Mouse (Mus musculus) induced T-regulatory cell, adult 2 months (primary cell): ENCODE results near the gene Chtop.

Source experiments
- DNase-seq: peaks from one replicate; pipeline ENCODE4 v3.0.0-alpha.2; 2012; ENCODE audit warnings: low read depth

The Chtop gene

GRCm38 (mm10) chr3:90464552-90465080 is 44.7 kb downstream of the Chtop start:
- no peak for DNase-seq

GRCm38 (mm10) chr3:90462579-90462978 is 46.7 kb downstream of the Chtop start:
- DNase-seq = no peak

- DNase-seq = no peak
These were observed 47.4 kb downstream of the Chtop start for GRCm38 (mm10) chr3:90461935-90462334.

GRCm38 (mm10) chr3:90460315-90460714 is 49.0 kb downstream of the Chtop start:
- DNase-seq = no peak

GRCm38 (mm10) chr3:90459727-90460126 is 49.6 kb downstream of the Chtop start:
- no peak for DNase-seq

GRCm38 (mm10) chr3:90454931-90455330 is 54.4 kb downstream of the Chtop start:
- no peak for DNase-seq

GRCm38 (mm10) chr3:90451396-90452095 is 57.8 kb downstream of the Chtop start:
- no peak for DNase-seq

- no peak for DNase-seq
These were observed 58.4 kb downstream of the Chtop start for GRCm38 (mm10) chr3:90450874-90451273.
